ENCODE assay signal across 27 mouse cellular contexts in the genomic region with DNA sequence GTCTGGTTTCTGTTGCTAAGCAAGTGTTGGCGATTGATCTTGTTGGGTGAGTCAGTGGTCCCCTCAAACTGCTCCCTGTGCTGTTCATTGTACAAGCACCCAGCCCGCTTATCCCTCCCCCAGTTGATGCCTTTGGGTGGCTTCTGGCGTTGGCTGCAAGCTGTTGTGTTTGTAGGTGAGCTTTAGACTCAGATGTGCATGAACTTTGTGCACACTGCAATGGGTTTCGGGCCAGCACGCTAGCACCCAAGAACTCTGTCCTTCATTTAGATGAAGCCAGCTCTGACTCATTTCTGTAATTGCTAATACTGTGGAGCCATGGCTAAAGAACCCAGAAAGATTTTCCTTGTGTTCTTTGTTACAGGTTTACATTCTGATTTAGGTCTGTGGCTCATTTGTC.
DNase-seq lines count a peak whose midpoint lies in the region; ATAC-seq and TF ChIP-seq lines count a peak whose summit lies in the region.
"Had no signal": no experiment of that assay in that cellular context is flagged by ENCODE, and none has a peak within 500 bp of the region (broad histone marks: within the 10 kb centered on the region; RNA-seq: fewer than 3 reads in every experiment).

No protein-coding gene starts in this region.

- H3K27me3 ChIP-seq in kidney, embryonic 15.5 days: no peaks in the 10 kb centered on the region
- no peaks in the 10 kb centered on the region for H3K27me3 ChIP-seq in liver, adult 2 months (ENCODE audit: control insufficient read depth, insufficient read depth, low read length)
- H3K27me3 ChIP-seq in liver, embryonic 12.5 days (replicated peaks): no peaks in the 10 kb centered on the region
- no peaks in the 10 kb centered on the region for H3K27me3 ChIP-seq in hindbrain, embryonic 14.5 days (ENCODE audit: control insufficient read depth, insufficient read depth, low read length)
- H3K27me3 ChIP-seq: embryonic facial prominence, embryonic 12.5 days; heart, embryonic 15.5 days; hindbrain, embryonic 15.5 days; neural tube, embryonic 13.5 days; Patski; stomach, embryonic 15.5 days had no signal

- H3K27ac ChIP-seq in kidney, embryonic 15.5 days: no peak overlapping the region
- no peak overlapping the region for H3K27ac ChIP-seq in liver, adult 2 months (replicated peaks; ENCODE audit: insufficient read depth, low read depth, low read length)
- no peak overlapping the region for H3K27ac ChIP-seq in liver, embryonic 12.5 days
- peak overlapping the region; percentile 33 for H3K27ac ChIP-seq in olfactory bulb, adult 2 months (ENCODE audit: insufficient read depth, low read depth, low read length)
- H3K27ac ChIP-seq in hindbrain, embryonic 14.5 days: no peak overlapping the region
- H3K27ac ChIP-seq: embryonic facial prominence, embryonic 12.5 days; heart, embryonic 15.5 days; hindbrain, embryonic 15.5 days; midbrain, embryonic 10.5 days; neural tube, embryonic 13.5 days; stomach, embryonic 15.5 days had no signal

- DNase-seq in adrenal gland, postnatal 10 days: peak; percentile 55
- no peak for DNase-seq in adrenal gland, adult 8-10 months
- peak; percentile 52 for DNase-seq in kidney, adult 9 months
- DNase-seq in liver, adult 2 months (ENCODE audit: extremely low read depth, low read depth, low spot score): peak; percentile 81
- no peak for DNase-seq in hindbrain, embryonic 14.5 days (ENCODE audit: low spot score)
- DNase-seq: cerebellum, adult 18-20 months; cerebellum, postnatal 25 days; forebrain, postnatal 0 days; heart, postnatal 4 days; lung, adult 18-20 months; lung, postnatal 10 days; thymus, adult 2 months; thymus, postnatal 4 days had no signal

- no peak for TF ChIP-seq POLR2A in liver, adult 2 months (IDR thresholded peaks at IDR 0.05; ENCODE audit: extremely low read depth, insufficient read depth, low read length)
- no peak for TF ChIP-seq POLR2A in olfactory bulb, adult 2 months (IDR thresholded peaks at IDR 0.05; ENCODE audit: insufficient read depth, low read depth, low read length)

- WGBS in kidney, embryonic 15.5 days: 90% methylated on average over 5 of the region's 5 CpGs
- 33% methylated on average over 5 of the region's 5 CpGs for WGBS in liver, adult 2 months
- 81% methylated on average over 5 of the region's 5 CpGs for WGBS in liver, embryonic 12.5 days (ENCODE audit: insufficient replicate concordance)
- WGBS in olfactory bulb, adult 2 months: 43% methylated on average over 5 of the region's 5 CpGs
- 97% methylated on average over 5 of the region's 5 CpGs for WGBS in hindbrain, embryonic 14.5 days

- TF ChIP-seq CTCF in liver, adult 2 months (IDR thresholded peaks at IDR 0.05; ENCODE audit: low read depth, low read length): no peak
- TF ChIP-seq CTCF in olfactory bulb, adult 2 months (IDR thresholded peaks at IDR 0.05; ENCODE audit: insufficient read depth, low read depth, low read length): no peak

- H3K4me1 ChIP-seq in kidney, embryonic 15.5 days: peaks cover 23% of the 10 kb centered on the region
- H3K4me1 ChIP-seq in liver, adult 2 months (ENCODE audit: control insufficient read depth, insufficient read depth, low read length): peaks cover 8% of the 10 kb centered on the region
- H3K4me1 ChIP-seq in liver, embryonic 12.5 days: no peaks in the 10 kb centered on the region
- H3K4me1 ChIP-seq in olfactory bulb, adult 2 months (ENCODE audit: control insufficient read depth, insufficient read depth, low read length): peaks cover 28% of the 10 kb centered on the region
- no peaks in the 10 kb centered on the region; the same call in 1 of the 2 replicates for H3K4me1 ChIP-seq in hindbrain, embryonic 14.5 days (replicated peaks; ENCODE audit: control insufficient read depth, insufficient read depth, low read length)
- H3K4me1 ChIP-seq: embryonic facial prominence, embryonic 12.5 days; hindbrain, embryonic 15.5 days; midbrain, embryonic 10.5 days; stomach, embryonic 15.5 days had no signal

- H3K79me2 ChIP-seq in liver, adult 2 months (ENCODE audit: control insufficient read depth, insufficient read depth, low read length): peaks cover 14% of the 10 kb centered on the region; the same call in 1 of the 2 replicates

- H3K36me3 ChIP-seq in kidney, embryonic 15.5 days: no peaks in the 10 kb centered on the region
- H3K36me3 ChIP-seq in liver, adult 2 months (ENCODE audit: control insufficient read depth, insufficient read depth, low read length): no peaks in the 10 kb centered on the region
- H3K36me3 ChIP-seq in liver, embryonic 12.5 days: peaks cover 15% of the 10 kb centered on the region
- H3K36me3 ChIP-seq in hindbrain, embryonic 14.5 days (replicated peaks; ENCODE audit: control insufficient read depth, insufficient read depth): peaks cover 7% of the 10 kb centered on the region; the same call in 1 of the 2 replicates
- H3K36me3 ChIP-seq: heart, embryonic 15.5 days; hindbrain, embryonic 15.5 days; neural tube, embryonic 13.5 days had no signal

- H3K4me3 ChIP-seq in kidney, embryonic 15.5 days (replicated peaks): no peak overlapping the region
- H3K4me3 ChIP-seq in liver, adult 2 months (ENCODE audit: insufficient read depth, low read depth, low read length): no peak overlapping the region
- H3K4me3 ChIP-seq in liver, embryonic 12.5 days: no peak overlapping the region
- no peak overlapping the region for H3K4me3 ChIP-seq in olfactory bulb, adult 2 months (ENCODE audit: insufficient read depth, low read depth, low read length)
- no peak overlapping the region for H3K4me3 ChIP-seq in hindbrain, embryonic 14.5 days (replicated peaks; ENCODE audit: low read length)
- H3K4me3 ChIP-seq: embryonic facial prominence, embryonic 12.5 days; heart, embryonic 15.5 days; hindbrain, embryonic 15.5 days; midbrain, embryonic 10.5 days; myocyte; neural tube, embryonic 13.5 days; stomach, embryonic 15.5 days had no signal

- no peak overlapping the region for H3K4me2 ChIP-seq in kidney, embryonic 15.5 days
- no peak overlapping the region for H3K4me2 ChIP-seq in liver, embryonic 12.5 days
- no peak overlapping the region for H3K4me2 ChIP-seq in hindbrain, embryonic 14.5 days (replicated peaks)
- H3K4me2 ChIP-seq: embryonic facial prominence, embryonic 12.5 days; heart, embryonic 15.5 days; hindbrain, embryonic 15.5 days; liver, embryonic 11.5 days; neural tube, embryonic 13.5 days; stomach, embryonic 15.5 days had no signal

- no peaks in the 10 kb centered on the region for H3K9me3 ChIP-seq in kidney, embryonic 15.5 days (replicated peaks)
- H3K9me3 ChIP-seq in liver, embryonic 12.5 days (replicated peaks): no peaks in the 10 kb centered on the region
- no peaks in the 10 kb centered on the region for H3K9me3 ChIP-seq in hindbrain, embryonic 14.5 days (ENCODE audit: control insufficient read depth, low read length)
- H3K9me3 ChIP-seq: embryonic facial prominence, embryonic 12.5 days; G1E; heart, embryonic 15.5 days; hindbrain, embryonic 15.5 days; midbrain, embryonic 10.5 days; neural tube, embryonic 13.5 days; stomach, embryonic 15.5 days had no signal

- ATAC-seq in kidney, embryonic 15.5 days (replicated peaks; ENCODE audit: low FRiP score): no peak
- no peak for ATAC-seq in liver, embryonic 12.5 days
- ATAC-seq in hindbrain, embryonic 14.5 days (ENCODE audit: low FRiP score): no peak
- ATAC-seq: forebrain, postnatal 0 days; midbrain, embryonic 16.5 days; Patski had no signal

- no peak overlapping the region for H3K9ac ChIP-seq in kidney, embryonic 15.5 days
- H3K9ac ChIP-seq in liver, adult 2 months (ENCODE audit: low read depth, low read length): no peak overlapping the region
- no peak overlapping the region for H3K9ac ChIP-seq in liver, embryonic 12.5 days
- H3K9ac ChIP-seq in hindbrain, embryonic 14.5 days: no peak overlapping the region
- H3K9ac ChIP-seq: embryonic facial prominence, embryonic 12.5 days; forebrain, postnatal 0 days; heart, embryonic 15.5 days; hindbrain, embryonic 15.5 days; neural tube, embryonic 13.5 days; stomach, embryonic 15.5 days had no signal

Comparison
In these comparisons a context has a peak if more than half of its experiments do, and no peak if none do; other contexts are left out.
1. DNase-seq: peak in adrenal gland, postnatal 10 days (single experiment), kidney, adult 9 months (single experiment) and liver, adult 2 months (single experiment); none in adrenal gland, adult 8-10 months (single experiment) and hindbrain, embryonic 14.5 days (single experiment).